Comparison of ENCODE assay signal across 10 mouse cellular contexts in genomic region chr15:86059835-86060380, GRCm38 (mm10). TPM values are rescaled to one million over a fixed set of nuclear protein-coding genes. Genes with fewer than 3 reads are reported as not detected.
DNase-seq lines count a peak whose midpoint lies in the region; ATAC-seq lines count a peak whose summit lies in the region.
"Had no signal": no experiment of that assay in that cellular context is flagged by ENCODE, and none has a peak within 500 bp of the region (broad histone marks: within the 10 kb centered on the region; RNA-seq: fewer than 3 reads in every experiment).

No protein-coding gene starts in this region.

- 0 out of 2 replicates have a peak, but pooled peaks cover 11% of the 10 kb centered on the region for H3K4me1 ChIP-seq in neural tube, embryonic 11.5 days (ENCODE audit: control insufficient read depth, insufficient read depth, low read length)
- H3K4me1 ChIP-seq in heart, embryonic 14.5 days (ENCODE audit: control insufficient read depth in 2 of 2, insufficient read depth in 2 of 2, low read length in 2 of 2), result peaks cover 23 to 50% of the 10 kb centered on the region in 2 experiments
- peaks cover 73% of the 10 kb centered on the region for H3K4me1 ChIP-seq in liver, embryonic 11.5 days (replicated peaks; ENCODE audit: control insufficient read depth, insufficient read depth, low read length)
- H3K4me1 ChIP-seq in stomach, embryonic 16.5 days (ENCODE audit: control insufficient read depth, insufficient read depth, low read length), result peaks cover 47% of the 10 kb centered on the region

- ATAC-seq in neural tube, embryonic 11.5 days (ENCODE audit: insufficient read depth, low FRiP score, low TSS enrichment), result no peak
- ATAC-seq in heart, embryonic 14.5 days (ENCODE audit: insufficient number of reproducible peaks, insufficient read depth, low FRiP score, low read depth), result no peak
- ATAC-seq in liver, embryonic 11.5 days (replicated peaks; ENCODE audit: low FRiP score), result no peak
- no peak for ATAC-seq in stomach, embryonic 16.5 days (ENCODE audit: insufficient read depth, low FRiP score)

- no peaks in the 10 kb centered on the region for H3K9me3 ChIP-seq in neural tube, embryonic 11.5 days (ENCODE audit: control insufficient read depth, low read length)
- H3K9me3 ChIP-seq in heart, embryonic 14.5 days (ENCODE audit: control insufficient read depth, low read length), result no peaks in the 10 kb centered on the region
- no peaks in the 10 kb centered on the region for H3K9me3 ChIP-seq in liver, embryonic 11.5 days (ENCODE audit: control insufficient read depth, low read length)
- no peaks in the 10 kb centered on the region for H3K9me3 ChIP-seq in stomach, embryonic 16.5 days (replicated peaks; ENCODE audit: control insufficient read depth, low read length)

- 81% methylated on average over 7 of the region's 7 CpGs for WGBS in neural tube, embryonic 11.5 days
- 62% methylated on average over 7 of the region's 7 CpGs for WGBS in heart, embryonic 14.5 days
- 44% methylated on average over 7 of the region's 7 CpGs for WGBS in liver, embryonic 11.5 days
- 66% methylated on average over 7 of the region's 7 CpGs for WGBS in stomach, embryonic 16.5 days

- no peak overlapping the region; the same call in 1 of the 2 replicates for H3K9ac ChIP-seq in neural tube, embryonic 11.5 days (ENCODE audit: low read length)
- peak overlapping the region; percentile 97 for H3K9ac ChIP-seq in heart, embryonic 14.5 days (ENCODE audit: low read length)
- H3K9ac ChIP-seq in liver, embryonic 11.5 days (ENCODE audit: low read depth, low read length), result peak overlapping the region; percentile 97
- H3K9ac ChIP-seq in stomach, embryonic 16.5 days (ENCODE audit: low read length), result peak overlapping the region; percentile 95; the same call in 1 of the 2 replicates

- peak overlapping the region; percentile 88 for H3K4me2 ChIP-seq in neural tube, embryonic 11.5 days (ENCODE audit: low read depth)
- H3K4me2 ChIP-seq in heart, embryonic 14.5 days (ENCODE audit: low read length), result peak overlapping the region; percentile 92
- peak overlapping the region; percentile 98 for H3K4me2 ChIP-seq in liver, embryonic 11.5 days
- H3K4me2 ChIP-seq in stomach, embryonic 16.5 days (ENCODE audit: low read depth, low read length), result peak overlapping the region; percentile 96

- H3K27ac ChIP-seq in neural tube, embryonic 11.5 days (ENCODE audit: low read depth, low read length), result no peak overlapping the region
- no peak overlapping the region for H3K27ac ChIP-seq in heart, embryonic 14.5 days (replicated peaks in 1 of 2; ENCODE audit: control insufficient read depth in 1 of 2, insufficient read depth in 1 of 2, low read depth in 2 of 2, low read length in 2 of 2)
- peak overlapping the region; percentile 92 for H3K27ac ChIP-seq in liver, embryonic 11.5 days (ENCODE audit: low read depth, low read length)
- no peak overlapping the region for H3K27ac ChIP-seq in stomach, embryonic 16.5 days (ENCODE audit: low read length)

- H3K4me3 ChIP-seq in neural tube, embryonic 11.5 days (ENCODE audit: low read depth, low read length), result peak overlapping the region; percentile 66
- H3K4me3 ChIP-seq in heart, embryonic 14.5 days (ENCODE audit: control insufficient read depth in 1 of 2, insufficient read depth in 1 of 2, low read depth in 1 of 2, low read length in 2 of 2), result peak overlapping the region in 1 of 2 experiments; percentile 94; a peak in 2 of 4 replicates
- peak overlapping the region; percentile 94 for H3K4me3 ChIP-seq in liver, embryonic 11.5 days (ENCODE audit: low read depth, low read length)
- peak overlapping the region; percentile 80 for H3K4me3 ChIP-seq in stomach, embryonic 16.5 days (replicated peaks; ENCODE audit: low read length)

- no peaks in the 10 kb centered on the region for H3K36me3 ChIP-seq in neural tube, embryonic 11.5 days (ENCODE audit: control insufficient read depth, insufficient read depth, low read length)
- H3K36me3 ChIP-seq in heart, embryonic 14.5 days (ENCODE audit: control insufficient read depth, insufficient read depth, low read length), result no peaks in the 10 kb centered on the region
- H3K36me3 ChIP-seq in liver, embryonic 11.5 days (ENCODE audit: control insufficient read depth, insufficient read depth, low read length), result no peaks in the 10 kb centered on the region
- H3K36me3 ChIP-seq in stomach, embryonic 16.5 days (ENCODE audit: control insufficient read depth, insufficient read depth, low read length), result no peaks in the 10 kb centered on the region

- no peaks in the 10 kb centered on the region for H3K27me3 ChIP-seq in neural tube, embryonic 11.5 days (ENCODE audit: control insufficient read depth, insufficient read depth, low read length)
- no peaks in the 10 kb centered on the region for H3K27me3 ChIP-seq in heart, embryonic 14.5 days (ENCODE audit: control insufficient read depth, insufficient read depth, low read length)
- no peaks in the 10 kb centered on the region for H3K27me3 ChIP-seq in liver, embryonic 11.5 days (replicated peaks; ENCODE audit: control insufficient read depth, insufficient read depth, low read length)
- no peaks in the 10 kb centered on the region; the same call in 1 of the 2 replicates for H3K27me3 ChIP-seq in stomach, embryonic 16.5 days (ENCODE audit: control insufficient read depth, insufficient read depth, low read length)

- no peak for DNase-seq in neural tube, embryonic 11.5 days (ENCODE audit: low spot score)
- no peak for DNase-seq in neural tube, embryonic 10.5 days (ENCODE audit: extremely low spot score, low spot score)
- no peak for DNase-seq in liver, embryonic 11.5 days (ENCODE audit: low spot score)
- no peak for DNase-seq in adrenal gland, adult 18-20 months (ENCODE audit: low spot score in 2 of 2)
- DNase-seq in right cerebral cortex, postnatal 36 days (ENCODE audit: low spot score in 2 of 2), result no peak
- DNase-seq in embryo, embryonic 11 days, result no peak
- DNase-seq: gastrocnemius, postnatal 10 days; right cerebral cortex, postnatal 25 days had no signal

RNA-seq across cellular contexts. Expression of gene Gramd4, which starts 2.4 kb away (rescaled TPM):
- polyA plus RNA-seq in neural tube, embryonic 11.5 days (2014; fragmentation: Nextera tagmentation; extraction: Ambion mirVana), result 10.5 and 11.7 TPM in 2 replicates
- polyA plus RNA-seq in heart, embryonic 14.5 days (2014; fragmentation: Nextera tagmentation; extraction: Ambion mirVana), result 9.7 and 10.9 TPM in 2 replicates
- 12.6 and 13.9 TPM in 2 replicates for polyA plus RNA-seq in liver, embryonic 11.5 days (2014; fragmentation: Nextera tagmentation; extraction: Ambion mirVana)
- polyA plus RNA-seq in stomach, embryonic 16.5 days (2015; fragmentation: Nextera tagmentation; extraction: Ambion mirVana), result 10.5 and 12.1 TPM in 2 replicates
- total RNA-seq in adrenal gland, adult 18-20 months (2021), result 10 to 100 TPM; 12.7 to 14.6 TPM

RNA-seq across cellular contexts. Expression of gene Celsr1, which starts 26.3 kb away (rescaled TPM):
- polyA plus RNA-seq in neural tube, embryonic 11.5 days (2014; fragmentation: Nextera tagmentation; extraction: Ambion mirVana), result 5.1 and 5.4 TPM in 2 replicates
- 2.8 and 3.1 TPM in 2 replicates for polyA plus RNA-seq in heart, embryonic 14.5 days (2014; fragmentation: Nextera tagmentation; extraction: Ambion mirVana)
- 0.53 and 1.4 TPM in 2 replicates for polyA plus RNA-seq in liver, embryonic 11.5 days (2014; fragmentation: Nextera tagmentation; extraction: Ambion mirVana)
- polyA plus RNA-seq in stomach, embryonic 16.5 days (2015; fragmentation: Nextera tagmentation; extraction: Ambion mirVana), result 2.6 and 2.7 TPM in 2 replicates
- total RNA-seq in adrenal gland, adult 18-20 months (2021), result 1 to 10 TPM; 2.9 to 3.7 TPM
